Mouse (Mus musculus) layer of hippocampus, adult 9-11 months (tissue): ENCODE measurements around the gene Mto1.
A peak's percentile ranks its signal among the peaks of the same experiment; 100 is the strongest.
"Not testable (repeated sequence)": the region's sequence is repeated elsewhere in the genome, so short reads cannot be mapped to it uniquely, and the experiment has no call there.

Experiments used
- DNase-seq: peaks from one replicate; pipeline ENCODE4 v3.0.0; 2022

Mto1 gene

DNA sequence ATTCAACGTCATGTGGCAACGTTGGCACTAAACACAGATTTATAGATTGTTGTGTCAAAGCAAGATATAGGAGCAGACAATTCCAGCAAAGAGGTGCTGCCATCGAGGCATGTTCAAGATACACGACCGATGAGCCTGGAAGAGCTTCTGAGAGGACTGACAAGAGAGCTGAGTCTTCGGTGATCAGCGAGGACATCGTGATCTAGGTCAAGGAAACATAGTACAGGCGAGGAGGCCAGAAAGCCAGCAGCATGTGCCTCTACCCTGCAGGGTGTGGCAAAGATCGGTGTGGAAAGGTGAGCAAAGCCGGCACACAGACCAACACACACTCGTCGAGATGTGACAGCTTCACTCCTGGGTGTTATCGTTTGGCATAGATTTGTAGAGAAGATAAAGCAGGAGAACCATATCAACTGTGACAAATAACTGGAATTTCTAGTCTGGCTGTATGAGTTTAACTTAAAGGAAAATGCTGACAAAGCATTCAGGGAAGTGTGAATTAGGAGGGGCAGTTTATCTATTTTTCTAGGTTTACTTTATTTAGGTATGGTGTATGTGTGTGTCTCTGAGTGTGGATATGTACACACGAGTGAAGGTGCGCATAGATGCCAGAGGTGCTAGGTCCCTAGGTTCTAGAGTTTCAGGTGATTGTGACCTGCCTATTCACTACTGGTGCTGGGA is 60.2 kb downstream of the Mto1 start:
- no peak for DNase-seq

DNA sequence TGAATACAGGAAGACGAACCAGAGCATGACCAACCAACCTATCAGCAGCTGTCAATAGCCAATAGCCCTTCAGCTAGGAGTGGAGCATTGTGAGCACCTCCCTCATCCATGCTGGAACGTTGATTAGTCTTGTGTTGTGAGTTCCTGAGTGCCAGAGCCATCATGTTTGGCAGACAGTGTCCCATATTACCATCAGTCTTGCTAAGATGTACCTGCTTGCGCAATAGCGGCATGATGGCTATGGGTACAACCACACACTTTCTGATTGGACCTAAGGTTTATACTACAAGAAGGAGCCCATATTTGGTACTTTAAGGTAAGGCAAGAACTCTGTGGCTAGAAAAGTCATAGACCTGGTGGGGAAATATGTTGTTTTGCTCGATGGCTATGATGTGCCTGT is 63.7 kb downstream of the Mto1 start:
- DNase-seq = no peak

DNA sequence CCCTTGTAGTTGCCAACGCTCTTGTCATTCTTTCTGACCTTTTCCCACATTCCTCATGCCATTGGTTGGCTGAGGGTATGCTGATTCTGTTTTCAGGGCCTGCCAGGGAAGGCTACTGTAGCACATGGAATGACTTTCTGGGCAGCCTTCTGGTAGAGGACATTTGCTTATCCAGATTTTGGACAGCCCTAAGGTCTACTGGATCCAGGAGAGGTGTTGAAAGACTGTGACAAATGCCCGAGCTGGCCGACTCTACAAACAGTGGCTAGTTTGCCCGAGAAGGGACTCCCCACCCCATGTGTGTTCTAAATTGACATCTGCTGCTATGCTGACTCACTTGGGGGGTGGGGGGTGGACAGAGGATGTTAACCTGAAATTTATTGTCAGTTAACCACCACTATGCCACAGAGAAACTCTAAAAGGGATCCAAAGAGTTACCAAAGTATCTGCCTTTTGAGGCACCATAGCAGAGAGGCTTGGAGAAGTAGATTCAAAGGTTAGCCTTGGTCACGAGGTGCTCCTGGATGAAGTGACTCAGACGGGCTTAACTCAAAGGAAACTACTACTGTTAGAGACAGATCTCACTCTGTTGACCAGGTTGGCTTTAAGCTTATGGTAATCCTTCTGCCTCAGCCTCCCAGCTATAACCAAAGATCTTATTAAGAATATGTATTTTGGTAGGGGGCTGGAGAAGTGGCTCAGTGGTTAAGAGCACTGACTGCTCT is 65.9 kb downstream of the Mto1 start:
- no peak for DNase-seq

DNA sequence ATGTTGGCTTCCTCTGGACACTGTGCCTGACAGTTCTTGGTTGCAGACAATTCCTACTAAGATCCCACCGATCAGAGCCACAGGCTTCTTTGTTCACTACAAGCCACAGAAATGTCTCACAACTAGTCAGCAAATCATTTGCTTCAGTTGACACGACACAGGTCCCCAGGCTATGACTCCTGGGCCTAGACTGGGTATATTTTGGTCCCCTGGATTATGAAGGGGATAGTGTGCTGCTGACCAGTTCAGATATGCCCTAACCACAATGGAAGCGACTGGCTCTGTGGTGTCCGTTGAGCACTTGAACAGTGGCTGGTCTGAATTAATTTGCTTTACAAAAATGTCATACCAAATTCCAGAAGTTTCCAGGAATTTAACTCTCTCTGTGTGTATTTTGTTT is 66.7 kb downstream of the Mto1 start:
- DNase-seq = no peak

DNA sequence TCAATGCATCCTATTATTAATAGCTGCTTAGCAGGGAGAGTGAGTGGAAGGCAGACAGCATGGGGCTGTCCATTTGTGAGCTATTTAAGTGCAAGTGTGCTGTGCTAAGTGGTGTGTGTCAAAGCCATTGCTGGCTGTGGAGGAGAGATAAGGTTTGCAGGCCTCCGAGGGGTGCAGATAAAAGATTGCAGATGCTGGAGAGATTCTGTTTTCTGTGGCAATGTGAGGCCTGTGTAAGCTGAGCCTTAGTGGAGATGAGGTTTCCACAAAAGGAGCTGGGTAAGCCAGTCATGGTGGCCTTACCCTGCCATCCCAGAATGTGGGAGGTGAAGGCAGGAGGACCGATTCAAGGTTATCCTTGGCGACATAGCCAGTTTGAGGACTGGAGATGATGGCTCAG is 68.1 kb downstream of the Mto1 start:
- DNase-seq = no peak

DNA sequence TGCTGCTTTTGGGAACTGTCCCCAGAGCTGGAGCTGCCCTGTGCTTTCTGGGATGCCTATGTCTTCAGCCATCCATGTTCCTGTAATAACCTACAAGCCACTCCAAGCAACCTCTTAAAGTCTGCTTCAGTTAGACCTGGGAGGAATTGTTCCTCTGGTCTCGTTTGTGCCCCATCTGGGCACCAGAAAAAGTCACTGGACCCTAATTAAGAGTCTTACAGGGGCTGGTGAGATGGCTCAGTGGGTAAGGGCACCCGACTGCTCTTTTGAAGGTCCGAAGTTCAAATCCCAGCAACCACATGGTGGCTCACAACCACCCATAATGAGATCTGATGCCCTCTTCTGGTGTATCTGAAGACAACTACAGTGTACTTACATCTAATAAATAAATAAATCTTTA is 69.2 kb downstream of the Mto1 start:
- DNase-seq = not testable (repeated sequence)

DNA sequence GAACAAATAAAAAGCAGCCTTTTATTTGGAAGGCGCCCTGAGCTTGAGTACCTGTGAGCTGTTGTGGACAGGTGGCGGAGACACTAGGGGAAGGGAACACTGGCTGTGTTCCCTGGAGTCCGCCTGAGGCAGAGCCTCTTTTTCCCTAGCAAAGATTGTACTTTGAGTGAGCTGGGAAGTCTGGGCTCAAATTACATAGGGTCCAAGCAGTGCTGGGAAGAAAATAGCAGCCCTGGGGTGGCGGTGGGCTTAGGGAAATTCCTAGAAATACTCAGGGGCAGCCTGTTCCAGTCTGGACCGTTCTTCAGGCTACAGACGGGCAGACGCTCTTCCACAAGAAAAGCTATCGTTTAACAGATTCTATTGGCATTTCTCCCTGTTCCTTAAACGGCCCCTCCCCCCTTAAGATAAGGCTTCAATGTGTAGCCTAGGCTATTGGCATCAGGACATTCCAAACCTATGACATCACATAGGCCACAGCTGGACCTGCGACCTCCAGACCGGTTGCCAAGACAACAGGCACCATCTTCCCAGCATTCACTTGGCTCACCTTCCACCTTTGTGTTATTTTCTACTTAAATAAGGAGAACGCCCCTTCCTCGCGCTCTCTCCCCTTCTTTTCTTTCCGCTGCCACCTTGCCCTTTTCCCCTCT is 72.2 kb downstream of the Mto1 start:
- no peak for DNase-seq

DNA sequence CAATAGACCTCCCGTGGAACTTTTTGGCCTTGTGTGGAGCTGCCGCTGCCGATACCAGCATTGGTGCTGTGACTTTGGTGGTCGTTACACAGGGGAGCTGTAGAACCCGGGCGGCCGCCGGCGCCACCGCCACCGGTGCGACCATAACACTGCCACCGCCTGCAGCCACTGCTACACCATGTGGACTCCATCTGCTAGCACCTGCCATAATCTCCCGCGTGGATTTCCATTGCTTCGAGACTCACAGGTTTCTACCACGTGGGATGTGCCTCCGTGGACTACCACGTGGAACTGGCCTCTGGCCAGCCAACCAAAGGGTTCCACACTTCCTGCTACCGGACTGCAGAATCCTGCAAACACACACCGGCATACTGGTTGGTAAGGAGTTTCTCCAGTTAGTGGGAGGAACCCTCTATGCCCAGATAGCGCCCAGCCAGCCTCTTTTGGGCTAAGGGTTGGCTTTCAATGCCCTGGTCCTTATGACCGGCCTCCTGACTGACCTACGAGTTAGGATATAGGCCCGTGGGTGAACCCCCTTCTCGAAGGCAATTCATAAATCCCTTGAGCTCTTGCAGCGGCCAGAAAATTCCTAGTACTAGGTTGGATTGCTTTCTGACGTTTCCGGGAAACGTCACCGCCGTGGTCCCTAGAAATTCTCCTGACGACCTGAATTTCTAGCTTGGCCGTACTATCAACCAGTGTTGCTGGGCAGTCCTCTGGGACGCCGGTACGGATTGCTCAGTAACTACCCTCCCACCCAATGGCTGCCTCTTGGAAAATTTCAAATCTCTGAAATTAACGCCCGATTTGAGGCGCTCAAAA is 73.0 kb downstream of the Mto1 start:
- peak; percentile 54 for DNase-seq

DNA sequence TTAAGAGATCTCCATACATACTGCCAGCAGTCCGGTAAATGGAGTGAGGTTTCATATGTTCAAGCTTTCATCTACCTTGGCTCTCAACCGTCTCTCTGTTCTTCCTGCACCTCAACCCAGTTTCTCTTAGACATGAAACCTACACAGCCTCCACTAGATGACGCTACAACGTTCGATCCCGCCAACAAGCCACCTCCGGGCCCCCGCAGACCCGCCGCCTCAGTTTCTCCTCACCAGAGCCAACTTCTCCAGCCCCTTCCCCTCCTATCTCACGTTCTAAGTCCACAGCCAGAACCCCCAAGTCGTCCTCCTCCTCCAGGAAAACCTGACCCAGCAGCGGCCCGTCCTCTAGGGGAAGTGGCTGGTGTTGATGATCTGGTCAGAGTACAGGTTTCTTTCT is 73.7 kb downstream of the Mto1 start:
- DNase-seq = no peak
